Mouse (Mus musculus) lung, embryonic 14.5 days (tissue): Measurements from ENCODE around the gene Htra3. TPM values are rescaled to one million over a fixed set of nuclear protein-coding genes. Genes with fewer than 3 reads are reported as not detected.

Source experiments
- ATAC-seq: fragments of 200-750 bp; cut with Nextera tagmentation; 2 replicates; pipeline ENCODE4 v1.8.0; 2017; ENCODE audit warnings: mild to moderate bottlenecking, moderate TSS enrichment, moderate library complexity; ENCODE audit not compliant: insufficient read depth
- DNase-seq: peaks from one replicate; pipeline ENCODE4 v3.0.0-alpha.2; 2015
- H3K27ac ChIP-seq: fragments of 300-500 bp; sonication (generic); 2 replicates; pipeline ENCODE4 v1.5.1; 2014; ENCODE audit warnings: low read depth, mild to moderate bottlenecking, moderate library complexity
- H3K27me3 ChIP-seq: fragments of 300-500 bp; sonication (generic); 2 replicates; pipeline ENCODE4 v1.6.1; 2014; ENCODE audit warnings: low read length, control low read depth; ENCODE audit not compliant: insufficient read depth
- H3K36me3 ChIP-seq: fragments of 300-500 bp; sonication (generic); 2 replicates; pipeline ENCODE4 v1.6.1; 2014; ENCODE audit warnings: control low read depth; ENCODE audit not compliant: insufficient read depth
- H3K4me1 ChIP-seq: fragments of 300-500 bp; sonication (generic); 2 replicates; pipeline ENCODE4 v1.6.1; 2014; ENCODE audit warnings: antibody characterized with exemption, control low read depth; ENCODE audit not compliant: insufficient read depth
- H3K4me2 ChIP-seq: fragments of 300-500 bp; sonication (generic); 2 replicates; pipeline ENCODE4 v1.6.1; 2014; ENCODE audit warnings: mild to moderate bottlenecking
- H3K4me3 ChIP-seq: fragments of 300-500 bp; sonication (generic); 2 replicates; pipeline ENCODE4 v1.5.1; 2014; ENCODE audit warnings: low read depth, low read length
- H3K9ac ChIP-seq: fragments of 300-500 bp; sonication (generic); 2 replicates; pipeline ENCODE4 v1.6.1; 2014
- H3K9me3 ChIP-seq: fragments of 300-500 bp; sonication (generic); 2 replicates; pipeline ENCODE4 v1.6.1; 2016; ENCODE audit warnings: low read depth, low read length, control low read depth
- CTCF ChIP-seq: IDR thresholded peaks from 2 replicates; pipeline ENCODE4 v1.5.1; 2016; ENCODE audit warnings: antibody characterized with exemption, low read depth
- WGBS: fragments of 180-500 bp; shearing (Covaris S2); extraction: QIAGEN DNeasy Blood & Tissue Kit; methylation state at CpG from one replicate; pipeline ENCODE4 v1.1.7; 2014; 5-methylcytosine and 5-hydroxymethylcytosine counted together
- polyA plus RNA-seq: library from polyadenylated mRNA; unstranded; fragments of >200 nt; fragmentation: Nextera tagmentation; extraction: Ambion mirVana; gene quantifications from 2 replicates; pipeline ENCODE4 v1.2.1, GENCODE M21; 2014

Htra3 gene
- polyA plus RNA-seq, 1 experiment from 2014 or later = 19.6 TPM

DNA sequence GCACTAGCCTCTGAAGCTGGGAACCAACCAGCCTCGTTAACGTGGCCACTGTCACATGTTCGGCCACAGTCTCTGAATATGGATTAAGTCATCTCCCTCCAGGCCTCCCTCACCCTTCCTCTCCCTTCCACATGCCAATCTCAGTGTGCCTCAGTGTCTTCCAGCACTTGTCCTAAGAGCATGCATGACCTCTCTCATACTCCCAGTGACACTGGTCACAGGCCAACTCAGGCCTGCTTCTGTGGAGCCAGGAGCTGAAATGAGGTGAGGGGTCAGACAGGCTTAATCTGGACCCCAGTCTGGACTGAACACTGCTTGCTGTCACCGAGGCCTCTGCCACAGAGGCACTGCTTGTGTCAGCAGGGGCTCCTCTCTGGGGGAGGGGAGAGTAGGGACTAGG lies 6.8 kb upstream of the Htra3 start:
- H3K36me3 ChIP-seq = no peaks in the 10 kb centered on the region
- ATAC-seq (no peak), DNase-seq (no peak)
- peaks cover 27% of the 10 kb centered on the region for H3K4me1 ChIP-seq
- no peak overlapping the region for H3K4me2 ChIP-seq
- no peak overlapping the region for H3K9ac ChIP-seq
- no peak overlapping the region for H3K27ac ChIP-seq
- H3K27me3 ChIP-seq = no peaks in the 10 kb centered on the region
- WGBS = 71% methylated on average over 4 of the region's 4 CpGs
- H3K4me3 ChIP-seq = no peak overlapping the region
- TF ChIP-seq CTCF = no peak
- no peaks in the 10 kb centered on the region for H3K9me3 ChIP-seq

DNA sequence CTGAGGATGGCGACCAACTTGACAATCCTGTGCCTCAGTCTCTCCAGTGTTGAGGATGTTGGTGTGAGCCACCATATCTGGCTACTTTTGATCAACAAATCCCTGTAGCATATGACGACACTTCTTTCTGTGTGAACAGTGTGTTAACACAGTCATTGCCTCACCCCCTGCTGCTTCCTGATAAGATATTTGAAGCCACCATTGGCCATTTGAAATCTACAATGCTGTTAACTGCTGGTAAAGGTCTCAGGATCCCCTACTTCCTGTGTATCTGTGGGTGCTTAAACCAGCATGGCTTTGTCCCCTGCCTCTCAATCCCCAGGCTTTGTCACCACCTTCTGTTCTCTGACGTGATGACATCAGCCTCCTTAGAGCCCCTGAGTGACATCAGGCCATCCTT lies 5.5 kb upstream of the Htra3 start:
- WGBS = 46% methylated on average over 3 of the region's 3 CpGs

DNA sequence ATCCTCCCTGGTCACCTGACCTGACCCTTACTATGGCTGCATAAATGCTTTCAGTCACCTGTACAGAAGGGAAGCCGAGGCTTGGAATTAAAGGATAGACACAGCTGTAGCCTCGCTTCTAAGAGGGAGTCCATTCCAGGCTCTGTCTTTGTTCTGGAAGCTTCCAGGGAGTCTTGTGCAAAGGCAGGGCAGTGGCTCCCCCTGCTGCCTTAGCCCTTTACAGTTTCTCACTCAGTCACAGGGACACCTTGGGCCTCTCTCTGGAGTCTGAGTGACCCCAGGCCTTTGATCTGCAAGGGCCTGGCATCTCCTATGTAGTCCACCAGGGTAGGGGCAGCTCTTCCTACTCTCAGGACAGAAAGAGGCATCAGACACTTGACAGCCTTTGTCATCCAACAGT lies 1.4 kb upstream of the Htra3 start:
- TF ChIP-seq CTCF = peak; percentile 70
- Histone ChIP-seq H3K27ac (no peak overlapping the region), H3K27me3 (peaks cover 30% of the 10 kb centered on the region), H3K9me3 (no peaks in the 10 kb centered on the region), H3K4me1 (0 out of 2 replicates have a peak, but pooled peaks cover 3% of the 10 kb centered on the region), H3K36me3 (no peaks in the 10 kb centered on the region), H3K4me2 (no peak overlapping the region), H3K4me3 (no peak overlapping the region), H3K9ac (no peak overlapping the region)
- 78% methylated on average over 2 of the region's 2 CpGs for WGBS
- peak; percentile 39; the same call in 1 of the 2 replicates for ATAC-seq
- peak; percentile 68 for DNase-seq

More for the DNA sequence above, 5.5 kb upstream of the Htra3 start:
- Histone ChIP-seq H3K9ac (no peak overlapping the region), H3K4me1 (peaks cover 17% of the 10 kb centered on the region), H3K36me3 (no peaks in the 10 kb centered on the region), H3K4me3 (no peak overlapping the region), H3K9me3 (no peaks in the 10 kb centered on the region), H3K27ac (no peak overlapping the region), H3K27me3 (peaks cover under 1% of the 10 kb centered on the region), H3K4me2 (no peak overlapping the region)
- no peak for ATAC-seq
- no peak for TF ChIP-seq CTCF
- DNase-seq = no peak

DNA sequence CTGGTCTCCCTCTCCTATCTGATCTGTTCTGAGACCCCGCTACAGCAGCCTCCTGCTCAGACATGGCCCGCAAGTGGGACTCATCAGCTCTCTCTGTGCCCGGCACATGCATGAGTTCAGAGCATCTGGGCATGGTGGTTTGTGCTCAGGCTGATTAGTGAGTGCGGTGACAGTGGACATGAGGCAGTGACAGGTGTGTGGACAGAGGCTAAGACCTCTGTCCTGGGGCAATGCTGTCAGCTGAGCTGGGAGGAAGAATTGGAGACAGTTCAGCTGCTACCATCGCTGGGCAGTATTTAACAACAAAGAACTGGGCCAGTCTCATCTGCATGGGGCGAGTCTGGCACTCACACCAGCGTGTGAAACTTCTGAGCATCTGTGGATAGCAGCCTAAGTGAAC lies 2.6 kb downstream of the Htra3 start:
- H3K27ac ChIP-seq = no peak overlapping the region
- TF ChIP-seq CTCF = no peak
- WGBS = 76% methylated on average over 7 of the region's 7 CpGs
- H3K4me1 ChIP-seq = peaks cover 27% of the 10 kb centered on the region
- no peak overlapping the region for H3K4me3 ChIP-seq
- H3K27me3 ChIP-seq = peaks cover 30% of the 10 kb centered on the region
- no peak for ATAC-seq
- DNase-seq = no peak
- no peaks in the 10 kb centered on the region for H3K9me3 ChIP-seq
- H3K36me3 ChIP-seq = no peaks in the 10 kb centered on the region
- no peak overlapping the region for H3K9ac ChIP-seq
- H3K4me2 ChIP-seq = no peak overlapping the region

DNA sequence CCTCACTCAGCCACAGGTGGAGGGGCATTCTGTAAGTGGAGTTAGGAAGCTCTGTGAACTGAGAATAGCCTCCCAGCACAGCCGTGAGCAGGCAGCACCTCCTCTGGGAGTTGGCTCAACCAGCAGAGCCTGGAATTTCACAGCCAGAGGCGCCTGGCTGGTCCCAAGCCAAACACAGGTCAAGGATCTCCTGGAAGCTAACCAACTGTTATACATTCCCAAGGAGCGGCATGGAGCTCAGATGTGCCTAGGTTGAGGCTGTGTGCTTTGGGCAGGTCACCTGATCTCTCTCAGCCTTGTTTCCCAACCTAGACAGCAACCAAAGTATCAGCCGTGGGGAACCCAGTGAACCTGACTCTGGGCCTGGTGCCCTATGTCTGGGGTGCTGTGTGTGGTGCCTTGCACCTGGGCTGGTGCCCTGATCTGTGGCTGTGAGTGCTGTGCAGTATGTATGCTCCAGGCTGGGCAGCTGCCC lies 5.5 kb downstream of the Htra3 start:
- DNase-seq (peak; percentile 86), ATAC-seq (peak; percentile 15)

DNA sequence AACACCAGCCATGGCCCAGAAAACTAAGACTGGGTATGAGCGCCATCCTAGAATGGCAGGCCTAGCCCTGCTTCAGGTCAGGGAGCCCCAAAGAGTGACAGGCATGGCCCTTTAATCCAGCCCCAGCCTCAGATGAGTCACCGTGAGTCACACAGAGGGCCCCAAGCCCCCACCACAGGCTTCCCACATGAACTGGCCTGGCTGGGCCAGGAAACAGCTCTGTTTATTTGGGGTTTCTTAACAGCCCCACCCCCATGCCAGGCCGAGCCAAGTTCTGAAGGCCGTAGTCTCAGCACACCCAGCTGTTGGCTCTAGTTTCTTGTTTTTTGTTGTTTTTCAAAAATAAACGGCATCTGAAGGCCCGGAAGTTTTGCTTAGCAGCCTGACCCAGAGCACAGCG lies 6.5 kb downstream of the Htra3 start:
- 33% methylated on average over 7 of the region's 7 CpGs for WGBS
- TF ChIP-seq CTCF = no peak
- Histone ChIP-seq H3K4me1 (peaks cover 48% of the 10 kb centered on the region), H3K4me2 (0 out of 2 replicates have a peak overlapping the region, but pooled peaks have one; percentile 3), H3K9ac (peak overlapping the region; percentile 34; the same call in 1 of the 2 replicates), H3K27ac (peak overlapping the region; percentile 84), H3K27me3 (peaks cover 10% of the 10 kb centered on the region; the same call in 1 of the 2 replicates), H3K4me3 (no peak overlapping the region), H3K9me3 (no peaks in the 10 kb centered on the region), H3K36me3 (no peaks in the 10 kb centered on the region)
- DNase-seq = peak; percentile 91
- peak; percentile 68 for ATAC-seq

More for the DNA sequence above, 5.5 kb downstream of the Htra3 start:
- no peaks in the 10 kb centered on the region for H3K9me3 ChIP-seq
- WGBS = 13% methylated on average over 4 of the region's 4 CpGs
- TF ChIP-seq CTCF = no peak
- no peak overlapping the region for H3K9ac ChIP-seq
- no peak overlapping the region for H3K4me2 ChIP-seq
- peaks cover 20% of the 10 kb centered on the region for H3K27me3 ChIP-seq
- peaks cover 48% of the 10 kb centered on the region for H3K4me1 ChIP-seq
- H3K36me3 ChIP-seq = no peaks in the 10 kb centered on the region
- H3K4me3 ChIP-seq = no peak overlapping the region
- peak overlapping the region; percentile 84; the same call in 1 of the 2 replicates for H3K27ac ChIP-seq

DNA sequence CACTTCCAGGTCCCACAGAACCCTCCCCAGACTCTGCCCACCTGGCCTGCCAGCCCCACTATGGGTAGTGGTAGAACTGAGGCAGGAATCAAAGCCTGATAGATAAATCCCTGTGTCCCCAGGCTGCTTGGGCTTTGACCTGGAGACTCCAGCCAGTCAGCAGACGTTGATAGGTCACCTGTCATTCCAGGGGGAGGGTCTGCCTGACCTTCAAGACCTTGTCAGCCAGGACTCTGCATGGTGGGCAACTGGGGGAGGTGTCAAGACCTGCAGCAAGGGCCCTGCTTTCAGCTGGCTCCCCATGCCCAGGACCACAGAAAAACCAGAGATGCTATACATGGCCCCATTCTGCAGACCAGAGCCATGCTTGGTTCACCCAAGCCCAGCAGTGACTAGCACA lies 7.0 kb downstream of the Htra3 start:
- ATAC-seq = no peak
- H3K9ac ChIP-seq = peak overlapping the region; percentile 34; the same call in 1 of the 2 replicates

More for the DNA sequence above, 7.0 kb downstream of the Htra3 start:
- no peak for DNase-seq
- no peak for TF ChIP-seq CTCF
- no peak overlapping the region for H3K4me2 ChIP-seq
- WGBS = 68% methylated on average over 1 of the region's 1 CpGs
- no peaks in the 10 kb centered on the region for H3K9me3 ChIP-seq
- peaks cover 6% of the 10 kb centered on the region; the same call in 1 of the 2 replicates for H3K27me3 ChIP-seq
- H3K27ac ChIP-seq = peak overlapping the region; percentile 84
- peaks cover 48% of the 10 kb centered on the region for H3K4me1 ChIP-seq
- H3K4me3 ChIP-seq = no peak overlapping the region
- H3K36me3 ChIP-seq = no peaks in the 10 kb centered on the region
